Mouse (Mus musculus): Measurements from ENCODE around the gene Dirc2.

Dirc2 gene

GRCm38 (mm10) chr16:35768785-35769642, at the start of gene Dirc2:
Gene Dirc2, minus strand, starts transcription at chr16:35769356.
- peak; percentile 82 for DNase-seq (ENCODE audit: low spot score)

- DNase-seq (ENCODE audit: low spot score) = peak; percentile 56
Measured at GRCm38 (mm10) chr16:35817255-35818089, 48.3 kb upstream of the Dirc2 start.

- no peak for DNase-seq (ENCODE audit: low spot score)
Measured at GRCm38 (mm10) chr16:35813119-35813518, 44.0 kb upstream of the Dirc2 start.

GRCm38 (mm10) chr16:35808838-35809237, 39.7 kb upstream of the Dirc2 start:
- no peak for DNase-seq (ENCODE audit: low spot score)

- no peak for DNase-seq (ENCODE audit: low spot score)
Measured at GRCm38 (mm10) chr16:35807663-35807992, 38.5 kb upstream of the Dirc2 start.

- DNase-seq (ENCODE audit: low spot score) = no peak
Measured at GRCm38 (mm10) chr16:35806973-35807662, 38.0 kb upstream of the Dirc2 start.

- DNase-seq (ENCODE audit: low spot score) = no peak
Measured at GRCm38 (mm10) chr16:35803723-35804122, 34.6 kb upstream of the Dirc2 start.

GRCm38 (mm10) chr16:35802163-35802562, 33.0 kb upstream of the Dirc2 start:
- DNase-seq (ENCODE audit: low spot score) = no peak

GRCm38 (mm10) chr16:35791962-35792521, 22.9 kb upstream of the Dirc2 start:
- no peak for DNase-seq (ENCODE audit: low spot score)

- DNase-seq (ENCODE audit: low spot score) = no peak
Measured at GRCm38 (mm10) chr16:35788330-35788729, 19.2 kb upstream of the Dirc2 start.

GRCm38 (mm10) chr16:35787568-35788189, 18.5 kb upstream of the Dirc2 start:
- DNase-seq (ENCODE audit: low spot score) = no peak

GRCm38 (mm10) chr16:35787163-35787562, 18.0 kb upstream of the Dirc2 start:
- no peak for DNase-seq (ENCODE audit: low spot score)

- no peak for DNase-seq (ENCODE audit: low spot score)
Measured at GRCm38 (mm10) chr16:35784134-35784725, 15.1 kb upstream of the Dirc2 start.

GRCm38 (mm10) chr16:35783207-35783573, 14.0 kb upstream of the Dirc2 start:
- no peak for DNase-seq (ENCODE audit: low spot score)

- no peak for DNase-seq (ENCODE audit: low spot score)
Measured at GRCm38 (mm10) chr16:35782451-35783206, 13.5 kb upstream of the Dirc2 start.

GRCm38 (mm10) chr16:35781651-35782050, 12.5 kb upstream of the Dirc2 start:
- no peak for DNase-seq (ENCODE audit: low spot score)

- DNase-seq (ENCODE audit: low spot score) = no peak
Measured at GRCm38 (mm10) chr16:35781096-35781495, 11.9 kb upstream of the Dirc2 start.

- DNase-seq (ENCODE audit: low spot score) = no peak
Measured at GRCm38 (mm10) chr16:35779681-35780080, 10.5 kb upstream of the Dirc2 start.

GRCm38 (mm10) chr16:35777768-35778167, 8.6 kb upstream of the Dirc2 start:
- DNase-seq (ENCODE audit: low spot score) = no peak

GRCm38 (mm10) chr16:35776737-35777136, 7.6 kb upstream of the Dirc2 start:
- DNase-seq (ENCODE audit: low spot score) = no peak

GRCm38 (mm10) chr16:35775835-35776234, 6.7 kb upstream of the Dirc2 start:
- no peak for DNase-seq (ENCODE audit: low spot score)
